Comparison of ENCODE assay signal across 12 mouse cellular contexts in genomic region chr15:40113888-40114576, GRCm38 (mm10). TPM values are rescaled to one million over a fixed set of nuclear protein-coding genes. Genes with fewer than 3 reads are reported as not detected.
A peak's percentile ranks its signal among the peaks of the same experiment; 100 is the strongest.
DNase-seq lines count a peak whose midpoint lies in the region; ATAC-seq and TF ChIP-seq lines count a peak whose summit lies in the region.
"Had no signal": no experiment of that assay in that cellular context is flagged by ENCODE, and none has a peak within 500 bp of the region (broad histone marks: within the 10 kb centered on the region; RNA-seq: fewer than 3 reads in every experiment).

No protein-coding gene starts in this region.

- H3K9me3 ChIP-seq in heart, postnatal 0 days (replicated peaks; ENCODE audit: control insufficient read depth, low read length) = no peaks in the 10 kb centered on the region
- no peaks in the 10 kb centered on the region for H3K9me3 ChIP-seq in G1E (replicated peaks)
- no peaks in the 10 kb centered on the region for H3K9me3 ChIP-seq in embryonic facial prominence, embryonic 14.5 days (ENCODE audit: control insufficient read depth, low read length)
- H3K9me3 ChIP-seq in limb, embryonic 12.5 days = no peaks in the 10 kb centered on the region
- H3K9me3 ChIP-seq: liver, embryonic 15.5 days had no signal

- H3K36me3 ChIP-seq in heart, postnatal 0 days (replicated peaks; ENCODE audit: control insufficient read depth, insufficient read depth, low read length) = no peaks in the 10 kb centered on the region
- no peaks in the 10 kb centered on the region for H3K36me3 ChIP-seq in G1E (replicated peaks)
- no peaks in the 10 kb centered on the region for H3K36me3 ChIP-seq in embryonic facial prominence, embryonic 14.5 days (ENCODE audit: control insufficient read depth, insufficient read depth, low read length)
- no peaks in the 10 kb centered on the region for H3K36me3 ChIP-seq in limb, embryonic 12.5 days
- H3K36me3 ChIP-seq: liver, embryonic 15.5 days had no signal

- H3K9ac ChIP-seq in heart, postnatal 0 days (replicated peaks; ENCODE audit: low read depth, low read length) = no peak overlapping the region
- H3K9ac ChIP-seq in embryonic facial prominence, embryonic 14.5 days (ENCODE audit: low read depth, low read length) = peak overlapping the region; percentile 17; the same call in 1 of the 2 replicates
- no peak overlapping the region for H3K9ac ChIP-seq in limb, embryonic 12.5 days (replicated peaks)
- H3K9ac ChIP-seq: liver, embryonic 15.5 days had no signal

- TF ChIP-seq CTCF in heart, postnatal 0 days (IDR thresholded peaks at IDR 0.05; ENCODE audit: low read depth) = no peak
- no peak for TF ChIP-seq CTCF in G1E (IDR thresholded peaks at IDR 0.05; ENCODE audit: low read depth, low read length)

- no peak overlapping the region for H3K4me3 ChIP-seq in heart, postnatal 0 days (ENCODE audit: low read depth, low read length)
- no peak overlapping the region; the same call in 1 of the 2 replicates for H3K4me3 ChIP-seq in G1E (ENCODE audit: low read depth, low read length)
- peak overlapping the region; percentile 18; the same call in 1 of the 2 replicates for H3K4me3 ChIP-seq in embryonic facial prominence, embryonic 14.5 days (ENCODE audit: low read depth, low read length)
- H3K4me3 ChIP-seq in limb, embryonic 12.5 days (replicated peaks) = no peak overlapping the region
- H3K4me3 ChIP-seq: erythroblast, embryonic 14.5 days; liver, embryonic 15.5 days had no signal

- TF ChIP-seq EP300 in heart, postnatal 0 days (IDR thresholded peaks at IDR 0.05; ENCODE audit: low read depth) = no peak

- no peak overlapping the region for H3K27ac ChIP-seq in heart, postnatal 0 days (ENCODE audit: low read depth)
- peak overlapping the region; percentile 41; the same call in 1 of the 2 replicates for H3K27ac ChIP-seq in embryonic facial prominence, embryonic 14.5 days (replicated peaks; ENCODE audit: low read depth, low read length)
- H3K27ac ChIP-seq in limb, embryonic 12.5 days = peak overlapping the region; percentile 76
- H3K27ac ChIP-seq: liver, embryonic 15.5 days had no signal

- ATAC-seq in heart, postnatal 0 days (ENCODE audit: insufficient read depth, low read depth) = no peak
- ATAC-seq in G1E (ENCODE audit: extremely low read depth, insufficient number of reproducible peaks, low FRiP score, poor library complexity, severe bottlenecking) = peak; percentile 73
- ATAC-seq in embryonic facial prominence, embryonic 14.5 days (ENCODE audit: low read depth) = no peak
- peak; percentile 42; the same call in 1 of the 2 replicates for ATAC-seq in limb, embryonic 12.5 days (ENCODE audit: insufficient number of reproducible peaks, insufficient read depth, low FRiP score, low TSS enrichment, low read depth)

- no peaks in the 10 kb centered on the region for H3K27me3 ChIP-seq in heart, postnatal 0 days (ENCODE audit: control insufficient read depth, insufficient read depth, low read length)
- H3K27me3 ChIP-seq in G1E (ENCODE audit: insufficient read depth, low read length) = 0 out of 2 replicates have a peak, but pooled peaks cover 2% of the 10 kb centered on the region
- H3K27me3 ChIP-seq in embryonic facial prominence, embryonic 14.5 days (replicated peaks; ENCODE audit: control insufficient read depth, insufficient read depth, low read length) = no peaks in the 10 kb centered on the region
- H3K27me3 ChIP-seq in limb, embryonic 12.5 days = no peaks in the 10 kb centered on the region
- H3K27me3 ChIP-seq: liver, embryonic 15.5 days had no signal

- H3K4me1 ChIP-seq in heart, postnatal 0 days (ENCODE audit: control insufficient read depth, insufficient read depth) = no peaks in the 10 kb centered on the region
- peaks cover 27% of the 10 kb centered on the region for H3K4me1 ChIP-seq in G1E (ENCODE audit: insufficient read depth, low read depth, low read length)
- H3K4me1 ChIP-seq in embryonic facial prominence, embryonic 14.5 days (ENCODE audit: control insufficient read depth, insufficient read depth, low read length) = peaks cover 21% of the 10 kb centered on the region; the same call in 1 of the 2 replicates
- peaks cover 17% of the 10 kb centered on the region; the same call in 1 of the 2 replicates for H3K4me1 ChIP-seq in limb, embryonic 12.5 days (replicated peaks)
- H3K4me1 ChIP-seq: liver, embryonic 15.5 days had no signal

- peak overlapping the region; percentile 49 for H3K4me2 ChIP-seq in heart, postnatal 0 days (ENCODE audit: low read depth, low read length)
- peak overlapping the region; percentile 52 for H3K4me2 ChIP-seq in embryonic facial prominence, embryonic 14.5 days (ENCODE audit: low read depth, low read length)
- peak overlapping the region; percentile 48 for H3K4me2 ChIP-seq in limb, embryonic 12.5 days
- H3K4me2 ChIP-seq: liver, embryonic 15.5 days had no signal

- 30% methylated on average over 16 of the region's 18 CpGs for WGBS in heart, postnatal 0 days
- WGBS in embryonic facial prominence, embryonic 14.5 days = 27% methylated on average over 17 of the region's 18 CpGs
- WGBS in limb, embryonic 12.5 days = 52% methylated on average over 18 of the region's 18 CpGs

- no peak for DNase-seq in heart, postnatal 0 days (ENCODE audit: low spot score)
- no peak for DNase-seq in heart, adult 18-20 months
- DNase-seq in G1E (ENCODE audit: low spot score) = no peak
- no peak for DNase-seq in embryonic facial prominence, embryonic 14.5 days (ENCODE audit: low spot score)
- DNase-seq in thymus, postnatal 4 days = no peak
- no peak for DNase-seq in frontal cortex, postnatal 10 days (ENCODE audit: low spot score in 2 of 2)
- DNase-seq in gastrocnemius, adult 8-10 months (ENCODE audit: low spot score in 2 of 2) = no peak
- DNase-seq: kidney, adult 9 months; thymus, adult 18-20 months had no signal

RNA-seq across cellular contexts. Expression of gene 9330182O14Rik, which starts 20.1 kb away (rescaled TPM):
- not detected in 2 replicates for total RNA-seq in heart, postnatal 0 days (2014; rRNA removed; ENCODE audit: low replicate concordance)
- not detected in 2 replicates for polyA plus RNA-seq in heart, postnatal 0 days (2015; fragmentation: Nextera tagmentation; extraction: Ambion mirVana)
- total RNA-seq in heart, adult 18-20 months (2021) = not detected
- not detected in 2 replicates for total RNA-seq in G1E (2014; fragmentation: Nextera tagmentation)
- 0.12 TPM in 1 of 2 replicates, not detected in the other for total RNA-seq in G1E (2017)
- polyA plus RNA-seq in G1E (2012) = not detected in 2 replicates
- not detected in 2 replicates for polyA plus RNA-seq in embryonic facial prominence, embryonic 14.5 days (2014; fragmentation: Nextera tagmentation; extraction: Ambion mirVana)
- polyA plus RNA-seq in limb, embryonic 12.5 days (2016; fragmentation: Nextera tagmentation; extraction: Ambion mirVana) = not detected in 2 replicates
- not detected for total RNA-seq in gastrocnemius, adult 8-10 months (2022)
- polyA plus RNA-seq: erythroblast, embryonic 14.5 days; liver, embryonic 15.5 days had no signal

Comparison
In these comparisons a context has a peak if more than half of its experiments do, and no peak if none do; other contexts are left out.
1. ATAC-seq: peak in G1E (single experiment) and limb, embryonic 12.5 days (single experiment); none in heart, postnatal 0 days (single experiment) and embryonic facial prominence, embryonic 14.5 days (single experiment).
2. Peak in every context shown above with its lines, with median percentiles within 50 percentile points of each other: H3K4me2 ChIP-seq.